Mouse (Mus musculus) spleen, adult 2 months (tissue): ENCODE results near the gene Plpp2. TPM values are rescaled to one million over a fixed set of nuclear protein-coding genes. Genes with fewer than 3 reads are reported as not detected.

Experiments
- DNase-seq, 2 experiments: peaks; one replicate each; pipeline versions ENCODE4 v3.0.0 to v3.0.0-alpha.2; 2012 to 2021; ENCODE audit warnings: low spot score in 2 of 2, low read depth in 1 of 2
- H3K27ac ChIP-seq: fragments of 200-500 bp; 2 replicates; pipeline ENCODE4 v1.5.1; 2012; ENCODE audit warnings: low read length, inconsistent platforms; ENCODE audit not compliant: insufficient read depth
- H3K27me3 ChIP-seq: fragments of 200-500 bp; 2 replicates; pipeline ENCODE4 v1.6.1; 2012; ENCODE audit warnings: mild to moderate bottlenecking, moderate library complexity, low read length, inconsistent platforms; ENCODE audit not compliant: control insufficient read depth, insufficient read depth
- H3K36me3 ChIP-seq: fragments of 200-500 bp; 2 replicates; pipeline ENCODE4 v1.6.1; 2012; ENCODE audit warnings: mild to moderate bottlenecking, low read length, inconsistent platforms; ENCODE audit not compliant: control insufficient read depth, insufficient read depth
- H3K4me1 ChIP-seq: fragments of 200-500 bp; 2 replicates; pipeline ENCODE4 v1.6.1; 2011; ENCODE audit warnings: inconsistent platforms; ENCODE audit not compliant: control insufficient read depth, insufficient read depth, insufficient read length
- H3K4me3 ChIP-seq: fragments of 200-500 bp; 2 replicates; pipeline ENCODE4 v1.5.1; 2011; ENCODE audit warnings: mild to moderate bottlenecking, inconsistent platforms; ENCODE audit not compliant: insufficient read depth, insufficient read length; ENCODE audit errors: extremely low read depth
- CTCF ChIP-seq: fragments of 200-500 bp; IDR thresholded peaks from 2 replicates; pipeline ENCODE4 v1.5.1; 2011; ENCODE audit warnings: mild to moderate bottlenecking, inconsistent platforms; ENCODE audit not compliant: insufficient read depth, insufficient read length, insufficient replicate concordance; ENCODE audit errors: extremely low read depth
- POLR2A ChIP-seq: fragments of 200-500 bp; IDR thresholded peaks from 2 replicates; pipeline ENCODE4 v1.6.1; 2011; ENCODE audit warnings: low read depth, low read length, inconsistent platforms
- WGBS: fragments of 180-500 bp; shearing (Covaris S2); methylation state at CpG from one replicate; pipeline ENCODE4 v1.1.7; 2018; 5-methylcytosine and 5-hydroxymethylcytosine counted together
- polyA plus RNA-seq: library from polyadenylated mRNA; depleted of rRNA; stranded (reverse); fragments of >200 nt; gene quantifications from 2 replicates; pipeline ENCODE4 v1.2.3, GENCODE M21; 2012

Plpp2 gene
- polyA plus RNA-seq, 1 experiment = 6.7 TPM

DNA sequence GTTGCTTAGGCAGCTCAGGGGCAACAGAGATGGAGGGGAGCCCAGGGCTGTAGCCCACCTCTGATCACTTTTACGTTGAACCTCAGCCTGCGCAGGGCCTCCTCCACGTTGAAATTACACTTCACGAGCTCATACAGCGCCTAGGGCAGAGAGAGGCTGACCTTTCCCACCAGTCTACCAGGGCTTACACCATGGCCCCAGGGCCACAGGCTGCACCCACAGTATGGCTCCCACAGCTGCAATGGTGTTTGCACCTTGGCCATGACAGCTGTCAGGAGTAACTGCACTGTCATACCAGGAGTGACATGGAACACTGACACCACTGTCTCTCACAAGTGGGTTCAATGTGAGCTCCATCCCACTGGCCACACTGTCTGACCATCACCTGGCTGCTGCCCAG, 11.0 kb upstream of the Plpp2 start:
- peaks cover 37% of the 10 kb centered on the region for H3K36me3 ChIP-seq
- H3K4me3 ChIP-seq = no peak overlapping the region
- 90% methylated on average over 5 of the region's 5 CpGs for WGBS

DNA sequence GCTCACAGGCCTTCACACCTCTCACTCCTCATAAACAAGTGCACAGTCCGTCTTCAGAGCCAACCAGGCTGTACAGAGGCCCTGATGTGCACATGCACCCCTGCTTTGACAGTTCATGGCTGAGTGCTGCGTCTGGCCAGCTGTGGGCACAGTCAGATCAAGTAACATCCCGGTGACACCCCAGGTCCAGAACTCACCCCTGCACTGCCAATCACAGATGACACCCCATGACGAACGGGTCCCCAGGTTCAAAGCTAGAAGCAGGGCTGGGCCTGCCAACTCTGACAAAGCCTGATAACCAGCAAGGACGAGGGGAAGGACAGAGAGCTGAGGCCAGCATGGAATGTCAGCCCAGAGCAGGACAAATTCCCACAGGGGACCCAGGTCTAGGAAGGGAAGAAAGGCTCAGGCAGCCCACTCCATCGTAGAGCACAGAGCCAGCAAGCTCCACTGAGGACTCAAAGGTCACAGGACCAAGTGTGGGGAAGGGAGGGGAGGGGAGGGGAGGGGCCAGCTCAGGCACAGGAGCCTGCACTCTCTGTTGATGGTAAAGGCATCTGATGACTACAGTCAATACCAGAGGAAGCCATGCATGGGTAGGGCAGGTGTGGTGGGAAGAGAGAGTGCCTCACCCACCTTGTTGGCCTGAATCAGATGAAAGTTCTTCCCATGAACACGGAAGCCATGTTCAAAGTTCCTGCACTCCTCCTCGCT, 10.4 kb upstream of the Plpp2 start:
- no peak for DNase-seq
- Histone ChIP-seq H3K27ac (no peak overlapping the region), H3K4me3 (no peak overlapping the region), H3K27me3 (no peaks in the 10 kb centered on the region), H3K36me3 (peaks cover 33% of the 10 kb centered on the region), H3K4me1 (no peaks in the 10 kb centered on the region)
- TF ChIP-seq CTCF (no peak), POLR2A (no peak)
- 89% methylated on average over 9 of the region's 9 CpGs for WGBS

More for the DNA sequence above, 11.0 kb upstream of the Plpp2 start:
- DNase-seq = no peak
- no peaks in the 10 kb centered on the region for H3K27me3 ChIP-seq
- TF ChIP-seq POLR2A = no peak
- TF ChIP-seq CTCF = no peak
- no peaks in the 10 kb centered on the region for H3K4me1 ChIP-seq
- no peak overlapping the region for H3K27ac ChIP-seq

DNA sequence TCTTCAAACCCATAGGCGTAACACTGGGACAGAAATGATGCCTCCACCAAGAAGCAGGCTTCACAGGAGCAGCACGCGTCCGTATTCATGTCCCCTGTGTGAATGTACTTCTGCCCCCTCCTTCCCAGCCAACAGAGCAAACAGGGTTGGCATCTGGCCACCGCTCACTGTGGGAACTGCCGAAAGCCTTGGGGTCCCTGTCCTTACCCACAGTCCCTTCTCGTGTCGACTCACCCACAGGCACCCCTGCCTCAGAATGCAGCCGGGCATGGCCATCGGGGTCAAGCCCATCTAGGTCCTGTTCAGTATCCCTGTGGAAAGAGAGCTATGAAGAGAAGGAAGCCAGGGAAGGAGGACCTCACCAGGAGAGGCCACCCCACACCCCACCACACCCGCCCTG, 8.6 kb upstream of the Plpp2 start:
- Histone ChIP-seq H3K27ac (no peak overlapping the region), H3K4me1 (no peaks in the 10 kb centered on the region; the same call in 1 of the 2 replicates), H3K4me3 (no peak overlapping the region), H3K27me3 (no peaks in the 10 kb centered on the region), H3K36me3 (peaks cover 26% of the 10 kb centered on the region)
- no peak for DNase-seq
- WGBS = 99% methylated on average over 11 of the region's 11 CpGs
- TF ChIP-seq POLR2A (no peak), CTCF (no peak)

DNA sequence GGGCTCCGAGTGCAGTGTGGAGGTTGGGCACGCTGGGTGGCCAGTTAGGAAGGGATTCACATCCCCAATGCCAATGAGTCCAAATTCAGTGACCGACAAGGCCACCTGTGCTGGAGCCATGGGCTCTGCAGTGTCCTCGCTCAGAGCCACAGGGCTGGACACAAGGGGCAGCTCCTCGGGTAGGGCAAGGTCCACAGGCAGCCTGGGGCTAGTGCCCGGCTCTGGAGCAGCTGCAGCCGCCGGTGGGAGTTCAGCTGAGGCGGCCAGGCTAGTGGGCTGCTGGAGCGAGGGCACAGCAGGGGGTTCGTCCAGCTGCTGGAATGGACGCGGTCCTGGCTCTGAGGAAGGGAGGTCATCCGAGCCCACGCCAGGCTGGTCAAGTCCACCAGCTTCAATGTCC, 7.9 kb upstream of the Plpp2 start:
- H3K27ac ChIP-seq = no peak overlapping the region
- no peak for DNase-seq
- peaks cover 26% of the 10 kb centered on the region for H3K36me3 ChIP-seq
- 94% methylated on average over 15 of the region's 15 CpGs for WGBS
- no peak overlapping the region for H3K4me3 ChIP-seq
- TF ChIP-seq POLR2A (no peak), CTCF (no peak)
- no peaks in the 10 kb centered on the region; the same call in 1 of the 2 replicates for H3K4me1 ChIP-seq
- H3K27me3 ChIP-seq = no peaks in the 10 kb centered on the region

DNA sequence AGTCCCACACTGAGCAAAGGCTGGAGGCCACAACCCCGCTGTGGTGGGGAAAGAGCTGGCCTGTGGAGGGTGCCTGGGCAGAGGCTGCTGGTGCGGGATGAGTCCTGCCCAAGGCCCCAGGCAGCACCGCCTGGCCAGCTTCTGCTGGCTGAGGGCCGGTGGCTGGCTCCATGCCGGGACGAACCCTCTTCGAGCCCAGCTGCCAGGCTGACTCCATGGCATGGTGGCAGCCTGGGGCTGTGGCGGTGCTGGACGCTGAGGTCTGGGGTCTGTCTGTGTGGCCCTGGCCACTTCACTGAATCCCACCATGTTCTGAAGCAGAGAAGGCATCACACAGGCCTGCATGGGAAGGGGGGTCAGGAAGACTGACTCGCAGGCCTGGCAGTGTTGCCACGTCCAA, 7.2 kb upstream of the Plpp2 start:
- DNase-seq = no peak
- H3K27ac ChIP-seq = no peak overlapping the region
- no peaks in the 10 kb centered on the region for H3K27me3 ChIP-seq
- 92% methylated on average over 11 of the region's 11 CpGs for WGBS
- no peak overlapping the region for H3K4me3 ChIP-seq
- H3K36me3 ChIP-seq = peaks cover 26% of the 10 kb centered on the region
- no peaks in the 10 kb centered on the region; the same call in 1 of the 2 replicates for H3K4me1 ChIP-seq
- TF ChIP-seq CTCF = no peak
- no peak for TF ChIP-seq POLR2A

DNA sequence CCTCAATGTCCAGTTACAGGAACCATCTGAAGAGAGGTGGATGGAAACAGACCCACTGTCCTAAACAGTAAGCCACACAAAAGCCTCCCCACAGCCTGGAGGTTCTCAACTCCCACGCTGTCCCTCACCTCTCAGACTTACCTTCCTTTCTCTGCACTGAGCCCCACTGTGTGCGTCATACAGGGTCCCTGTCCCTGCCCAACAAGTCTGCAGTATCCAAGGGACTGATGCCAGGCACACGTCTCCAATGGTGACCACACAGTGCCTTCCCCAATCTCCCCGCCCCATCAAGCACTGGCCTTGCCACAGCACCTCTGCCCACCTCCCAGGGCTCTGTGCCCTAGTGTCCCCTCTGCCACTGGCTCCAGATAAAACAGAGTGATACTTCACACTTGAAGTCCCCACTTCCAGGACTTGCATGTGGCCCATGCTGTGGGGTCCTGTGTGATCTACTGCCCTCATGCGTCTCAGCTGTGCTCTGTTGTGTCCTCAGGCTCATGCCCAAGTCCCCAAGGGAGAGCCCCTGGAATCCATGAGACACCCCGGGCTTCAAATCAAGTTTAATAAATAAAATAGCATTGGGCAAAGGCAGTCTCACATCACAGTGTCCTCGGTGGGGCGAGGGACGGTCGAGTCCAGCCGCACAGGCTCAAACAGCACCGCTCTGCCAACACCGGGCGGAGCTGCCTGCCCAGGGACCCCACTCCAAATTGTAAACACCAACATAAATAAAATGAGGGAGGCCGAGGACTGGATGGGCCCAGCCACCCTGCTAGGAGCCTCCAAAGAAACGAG, 6.3 kb upstream of the Plpp2 start:
- 95% methylated on average over 16 of the region's 16 CpGs for WGBS
- Histone ChIP-seq H3K36me3 (peaks cover 24% of the 10 kb centered on the region), H3K27me3 (no peaks in the 10 kb centered on the region), H3K27ac (no peak overlapping the region), H3K4me1 (no peaks in the 10 kb centered on the region; the same call in 1 of the 2 replicates), H3K4me3 (no peak overlapping the region)
- DNase-seq = no peak
- TF ChIP-seq POLR2A (no peak), CTCF (no peak)

DNA sequence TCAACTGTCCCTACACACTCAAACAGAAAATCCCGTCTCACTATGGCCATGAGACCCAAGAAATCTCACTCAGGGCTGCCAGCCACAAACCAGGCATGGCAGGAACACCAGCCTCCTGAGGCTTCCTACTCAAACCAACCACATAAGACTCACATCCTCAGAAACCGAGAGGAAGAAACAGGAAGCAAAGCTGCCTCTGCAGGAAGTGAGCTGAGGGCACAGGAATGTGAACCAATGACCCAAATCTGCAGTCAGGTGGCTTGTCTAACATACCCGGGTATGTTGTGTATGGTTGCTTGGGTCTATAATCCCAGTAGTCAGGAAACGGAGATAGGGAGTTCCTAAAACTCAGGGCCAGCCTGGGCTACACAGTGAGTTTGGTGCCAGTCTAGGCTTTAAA, 5.3 kb upstream of the Plpp2 start:
- WGBS = 9% methylated on average over 4 of the region's 4 CpGs
- Histone ChIP-seq H3K4me3 (no peak overlapping the region), H3K4me1 (peaks cover 1% of the 10 kb centered on the region; the same call in 1 of the 2 replicates), H3K36me3 (peaks cover 20% of the 10 kb centered on the region), H3K27me3 (no peaks in the 10 kb centered on the region), H3K27ac (no peak overlapping the region)
- TF ChIP-seq POLR2A (no peak), CTCF (no peak)
- no peak for DNase-seq
